ENCODE assay signal across 8 mouse cellular contexts in genomic region chr9:121890441-121890941, GRCm38 (mm10). TPM values are rescaled to one million over a fixed set of nuclear protein-coding genes. Genes with fewer than 3 reads are reported as not detected.
DNase-seq lines count a peak whose midpoint lies in the region; ATAC-seq and TF ChIP-seq lines count a peak whose summit lies in the region.

No protein-coding gene starts in this region.

- TF ChIP-seq EP300 in liver, postnatal 0 days (IDR thresholded peaks at IDR 0.05; ENCODE audit: low read depth) = no peak

- peak overlapping the region; percentile 63 for H3K4me2 ChIP-seq in heart, embryonic 13.5 days
- no peak overlapping the region for H3K4me2 ChIP-seq in liver, postnatal 0 days (ENCODE audit: low read depth, low read length)

- H3K9ac ChIP-seq in heart, embryonic 13.5 days = peak overlapping the region; percentile 62
- no peak overlapping the region for H3K9ac ChIP-seq in liver, postnatal 0 days (replicated peaks)

- 0 out of 2 replicates have a peak, but pooled peaks have one; percentile 25 for ATAC-seq in heart, embryonic 13.5 days (ENCODE audit: extremely low read depth, insufficient number of reproducible peaks, low FRiP score, low TSS enrichment)
- peak; percentile 71 for ATAC-seq in liver, postnatal 0 days
- ATAC-seq in inflammation-experienced regulatory T-cells, adult 6 months = no peak

- H3K9me3 ChIP-seq in heart, embryonic 13.5 days = no peaks in the 10 kb centered on the region
- no peaks in the 10 kb centered on the region for H3K9me3 ChIP-seq in liver, postnatal 0 days (ENCODE audit: low read length)

- peak; percentile 59 for DNase-seq in adipocyte (ENCODE audit: low spot score)
- peak; percentile 62 for DNase-seq in embryo, embryonic 11 days
- DNase-seq in kidney, adult 9 months = peak; percentile 40
- peak; percentile 60 for DNase-seq in liver, postnatal 0 days
- DNase-seq in ovary, postnatal 14 days (ENCODE audit: low spot score) = peak; percentile 39
- no peak for DNase-seq in layer of hippocampus, adult 9-11 months

- peak overlapping the region; percentile 30 for H3K4me3 ChIP-seq in heart, embryonic 13.5 days
- H3K4me3 ChIP-seq in liver, postnatal 0 days (ENCODE audit: low read depth, low read length) = no peak overlapping the region

- no peaks in the 10 kb centered on the region for H3K27me3 ChIP-seq in heart, embryonic 13.5 days (replicated peaks)
- H3K27me3 ChIP-seq in liver, postnatal 0 days (ENCODE audit: insufficient read depth, low read length) = no peaks in the 10 kb centered on the region

- H3K36me3 ChIP-seq in heart, embryonic 13.5 days = no peaks in the 10 kb centered on the region
- no peaks in the 10 kb centered on the region for H3K36me3 ChIP-seq in liver, postnatal 0 days (replicated peaks; ENCODE audit: insufficient read depth, low read length)

- peak overlapping the region; percentile 42; the same call in 1 of the 2 replicates for H3K27ac ChIP-seq in heart, embryonic 13.5 days (replicated peaks)
- peak overlapping the region; percentile 89 for H3K27ac ChIP-seq in liver, postnatal 0 days (ENCODE audit: low read depth)

- H3K4me1 ChIP-seq in heart, embryonic 13.5 days = peaks cover 21% of the 10 kb centered on the region
- H3K4me1 ChIP-seq in liver, postnatal 0 days (ENCODE audit: insufficient read depth) = peaks cover 15% of the 10 kb centered on the region

- WGBS in heart, embryonic 13.5 days = 4% methylated on average over 18 of the region's 18 CpGs
- WGBS in liver, postnatal 0 days (ENCODE audit: insufficient replicate concordance) = 29% methylated on average over 18 of the region's 18 CpGs

- TF ChIP-seq CTCF in liver, postnatal 0 days (IDR thresholded peaks at IDR 0.05; ENCODE audit: low read depth) = no peak

RNA-seq across cellular contexts. Expression of gene Ackr2, which starts 7.7 kb away (rescaled TPM):
- 0.64 and 0.79 TPM in 2 replicates for polyA plus RNA-seq in heart, embryonic 13.5 days (2015; fragmentation: Nextera tagmentation; extraction: Ambion mirVana)
- 1.0 and 1.1 TPM in 2 replicates for polyA plus RNA-seq in liver, postnatal 0 days (2015; fragmentation: Nextera tagmentation; extraction: Ambion mirVana)
- not detected for polyA plus RNA-seq in inflammation-experienced regulatory T-cells, adult 6 months (2017; shearing (Covaris generic))

RNA-seq across cellular contexts. Expression of gene Cyp8b1, which starts 25.6 kb away (rescaled TPM):
- polyA plus RNA-seq in heart, embryonic 13.5 days (2015; fragmentation: Nextera tagmentation; extraction: Ambion mirVana) = not detected in 2 replicates
- 130 and 144 TPM in 2 replicates for polyA plus RNA-seq in liver, postnatal 0 days (2015; fragmentation: Nextera tagmentation; extraction: Ambion mirVana)
- not detected for polyA plus RNA-seq in inflammation-experienced regulatory T-cells, adult 6 months (2017; shearing (Covaris generic))

RNA-seq across cellular contexts. Expression of gene Higd1a, which starts 32.3 kb away (rescaled TPM):
- polyA plus RNA-seq in heart, embryonic 13.5 days (2015; fragmentation: Nextera tagmentation; extraction: Ambion mirVana) = 230 and 277 TPM in 2 replicates
- 126 and 134 TPM in 2 replicates for polyA plus RNA-seq in liver, postnatal 0 days (2015; fragmentation: Nextera tagmentation; extraction: Ambion mirVana)
- 100 to 1,000 TPM; 108 to 167 (median 119) TPM for polyA plus RNA-seq in inflammation-experienced regulatory T-cells, adult 6 months (2017; shearing (Covaris generic))

RNA-seq across cellular contexts. Expression of gene Ccdc13, which starts 51.2 kb away (rescaled TPM):
- polyA plus RNA-seq in heart, embryonic 13.5 days (2015; fragmentation: Nextera tagmentation; extraction: Ambion mirVana) = 0.05 TPM in 1 of 2 replicates, not detected in the other
- not detected in 2 replicates for polyA plus RNA-seq in liver, postnatal 0 days (2015; fragmentation: Nextera tagmentation; extraction: Ambion mirVana)
- not detected for polyA plus RNA-seq in inflammation-experienced regulatory T-cells, adult 6 months (2017; shearing (Covaris generic))

Comparison
In these comparisons a context has a peak if more than half of its experiments do, and no peak if none do; other contexts are left out.
1. RNA of gene Cyp8b1, which starts 25.6 kb away (polyA plus RNA-seq): 130 to 144 TPM in liver, postnatal 0 days; not detected in heart, embryonic 13.5 days and not detected in inflammation-experienced regulatory T-cells, adult 6 months; every median in the first group is over 100 times any median in the second.